Mouse (Mus musculus) small intestine, adult 2 months (tissue): ENCODE data around the gene Olfr410. TPM values are rescaled to one million over a fixed set of nuclear protein-coding genes. Genes with fewer than 3 reads are reported as not detected.

Source experiments
- H3K27ac ChIP-seq: fragments of 200-500 bp; 2 replicates; pipeline ENCODE4 v1.5.1; 2012; ENCODE audit warnings: low read depth, low read length, control low read depth, inconsistent platforms; ENCODE audit not compliant: insufficient read depth
- H3K27me3 ChIP-seq: fragments of 200-500 bp; 2 replicates; pipeline ENCODE4 v1.6.1; 2012; ENCODE audit warnings: mild to moderate bottlenecking, moderate library complexity, low read length, inconsistent platforms; ENCODE audit not compliant: control insufficient read depth, insufficient read depth
- H3K36me3 ChIP-seq: fragments of 200-500 bp; 2 replicates; pipeline ENCODE4 v1.6.1; 2012; ENCODE audit warnings: mild to moderate bottlenecking, low read length, control low read depth, inconsistent platforms; ENCODE audit not compliant: control insufficient read depth, insufficient read depth
- H3K4me1 ChIP-seq: fragments of 200-500 bp; 2 replicates; pipeline ENCODE4 v1.6.1; 2012; ENCODE audit warnings: low read length, inconsistent platforms, mixed read lengths; ENCODE audit not compliant: control insufficient read depth, insufficient read depth, insufficient read length
- H3K4me3 ChIP-seq: fragments of 200-500 bp; 2 replicates; pipeline ENCODE4 v1.5.1; 2012; ENCODE audit warnings: low read depth, mild to moderate bottlenecking, control low read depth, inconsistent platforms, low read length, moderate library complexity
- CTCF ChIP-seq: fragments of 200-500 bp; IDR thresholded peaks from 2 replicates; pipeline ENCODE4 v1.5.1; 2012; ENCODE audit warnings: low read depth, mild to moderate bottlenecking, control low read depth, inconsistent platforms, low read length, moderate library complexity, mixed read lengths; ENCODE audit not compliant: insufficient replicate concordance, insufficient read length; ENCODE audit errors: extremely low read depth
- POLR2A ChIP-seq: fragments of 200-500 bp; IDR thresholded peaks from 2 replicates; pipeline ENCODE4 v1.6.1; 2012; ENCODE audit warnings: low read depth, mild to moderate bottlenecking, control low read depth, inconsistent platforms, low read length, moderate library complexity
- WGBS: fragments of 180-500 bp; shearing (Covaris S2); methylation state at CpG from one replicate; pipeline ENCODE4 v1.1.7; 2018; 5-methylcytosine and 5-hydroxymethylcytosine counted together
- polyA plus RNA-seq: library from polyadenylated mRNA; depleted of rRNA; stranded (reverse); fragments of >200 nt; gene quantifications from 2 replicates; pipeline ENCODE4 v1.2.3, GENCODE M21; 2012; rRNA removed

The Olfr410 gene
- polyA plus RNA-seq, result not detected in 2 replicates

DNA sequence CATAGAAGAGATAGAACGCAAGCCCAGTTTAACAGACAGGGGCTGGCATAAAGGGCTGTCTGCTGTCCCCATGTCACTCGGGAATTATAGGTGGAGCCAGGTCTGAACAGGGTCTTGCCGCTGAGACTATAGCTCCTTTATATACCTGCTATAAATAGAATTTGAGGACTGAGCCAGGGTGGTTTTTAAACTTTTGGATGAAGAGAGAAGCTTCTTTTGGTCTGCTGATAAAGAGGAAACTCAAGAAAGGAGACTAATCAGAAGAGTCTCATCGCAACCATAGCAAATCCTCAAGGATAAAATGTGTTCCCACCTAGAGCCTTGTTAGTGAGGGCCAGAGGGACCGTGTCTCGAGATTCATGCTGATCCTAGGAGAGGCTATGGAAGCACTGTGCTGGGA is at the start of gene Olfr410:
Gene Olfr410 (minus strand): TSS at position 101 of the 400 bp plus-strand sequence.
- no peaks in the 10 kb centered on the region for H3K36me3 ChIP-seq
- no peaks in the 10 kb centered on the region for H3K27me3 ChIP-seq
- no peak within 1 kb of the TSS for H3K4me3 ChIP-seq
- H3K4me1 ChIP-seq, result no peaks in the 10 kb centered on the region
- TF ChIP-seq POLR2A (no peak), CTCF (no peak)
- 86% methylated on average over 6 of the region's 6 CpGs for WGBS
- no peak within 1 kb of the TSS for H3K27ac ChIP-seq

DNA sequence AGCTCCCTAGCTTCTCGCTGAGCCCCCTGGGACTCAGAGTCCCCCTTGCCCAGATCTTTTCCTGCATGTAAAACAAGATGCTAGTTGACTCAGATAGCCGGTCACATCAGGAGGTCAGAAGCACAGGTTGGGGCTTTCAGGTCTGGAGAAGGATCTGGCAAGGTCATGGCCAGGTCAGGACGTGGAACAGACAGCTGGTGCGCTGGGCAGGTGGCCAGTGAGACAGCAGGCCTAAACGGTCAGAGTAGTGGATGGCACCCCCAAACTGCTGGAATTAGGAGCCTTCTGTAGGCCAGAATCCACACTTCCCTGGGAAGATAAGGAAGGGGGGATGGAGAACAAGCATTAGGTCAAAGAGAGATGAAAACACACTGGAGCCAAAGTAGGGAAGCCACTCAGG is 49.4 kb upstream of the Olfr410 start:
- Histone ChIP-seq H3K36me3 (peaks cover 56% of the 10 kb centered on the region), H3K27ac (no peak overlapping the region), H3K27me3 (no peaks in the 10 kb centered on the region), H3K4me3 (no peak overlapping the region), H3K4me1 (no peaks in the 10 kb centered on the region)
- WGBS, result 71% methylated on average over 5 of the region's 5 CpGs
- TF ChIP-seq POLR2A, result no peak
- TF ChIP-seq CTCF, result no peak

DNA sequence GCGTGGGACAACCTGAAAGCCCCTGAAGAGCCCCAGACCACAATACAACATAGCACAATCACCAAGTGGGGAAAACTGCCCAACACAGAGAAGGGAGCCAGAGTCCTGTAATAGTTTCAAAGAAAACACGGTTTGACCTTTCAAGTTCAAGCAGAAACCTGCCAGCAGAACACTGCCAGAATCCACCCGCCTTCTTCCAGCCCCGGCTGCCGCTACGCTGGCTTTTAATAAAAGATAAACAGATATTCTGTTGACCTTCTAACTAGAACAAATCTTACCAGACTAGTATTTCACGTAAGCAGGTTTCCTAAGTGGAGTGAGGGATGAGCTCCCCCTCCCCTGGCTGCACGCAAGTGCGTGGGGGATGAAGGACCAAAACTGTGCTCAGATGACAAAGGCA is 47.8 kb upstream of the Olfr410 start:
- 80% methylated on average over 9 of the region's 9 CpGs for WGBS
- no peak overlapping the region for H3K27ac ChIP-seq
- H3K4me1 ChIP-seq, result no peaks in the 10 kb centered on the region

DNA sequence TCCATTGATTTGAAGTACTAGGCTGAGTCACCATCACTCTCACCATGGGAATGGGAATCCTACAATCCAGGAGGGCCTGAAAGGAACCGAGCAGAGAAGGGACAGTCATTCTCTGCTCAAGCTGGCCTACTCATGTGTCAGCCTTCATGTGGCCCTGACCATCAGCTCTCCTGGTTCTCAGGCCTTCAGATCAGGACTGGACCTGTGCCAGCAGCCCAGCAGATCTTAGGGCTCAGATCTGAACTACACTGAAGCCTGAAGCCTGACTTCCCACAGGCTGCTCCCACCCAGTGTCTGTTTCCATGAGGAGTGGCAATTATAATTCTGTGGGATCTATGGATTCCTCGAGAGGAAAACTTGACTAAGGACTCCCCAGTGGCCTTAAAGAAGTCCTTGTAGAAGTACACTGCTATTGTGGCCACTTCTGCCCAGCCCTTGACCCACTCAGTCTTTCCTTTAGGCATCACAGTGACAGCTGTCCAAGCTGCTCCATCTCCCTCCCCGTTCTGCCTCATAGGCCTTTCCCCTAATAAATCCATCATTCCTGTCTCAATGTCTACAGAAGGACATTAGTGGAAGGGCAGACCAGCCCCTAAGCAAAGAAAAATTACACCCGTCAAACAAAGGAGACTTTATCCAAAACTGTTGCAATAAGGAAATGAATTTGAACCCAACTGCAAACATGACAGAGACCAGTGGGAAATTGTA is 41.5 kb upstream of the Olfr410 start:
- 24% methylated on average over 4 of the region's 4 CpGs for WGBS
- H3K4me3 ChIP-seq, result no peak overlapping the region
- H3K27me3 ChIP-seq, result no peaks in the 10 kb centered on the region
- no peak overlapping the region for H3K27ac ChIP-seq
- H3K36me3 ChIP-seq, result peaks cover 4% of the 10 kb centered on the region; the same call in 1 of the 2 replicates
- TF ChIP-seq CTCF, result no peak
- no peak for TF ChIP-seq POLR2A
- H3K4me1 ChIP-seq, result no peaks in the 10 kb centered on the region; the same call in 1 of the 2 replicates

More for the DNA sequence above, 47.8 kb upstream of the Olfr410 start:
- Histone ChIP-seq H3K36me3 (peaks cover 43% of the 10 kb centered on the region), H3K4me3 (no peak overlapping the region), H3K27me3 (no peaks in the 10 kb centered on the region)
- TF ChIP-seq POLR2A (no peak), CTCF (no peak)

DNA sequence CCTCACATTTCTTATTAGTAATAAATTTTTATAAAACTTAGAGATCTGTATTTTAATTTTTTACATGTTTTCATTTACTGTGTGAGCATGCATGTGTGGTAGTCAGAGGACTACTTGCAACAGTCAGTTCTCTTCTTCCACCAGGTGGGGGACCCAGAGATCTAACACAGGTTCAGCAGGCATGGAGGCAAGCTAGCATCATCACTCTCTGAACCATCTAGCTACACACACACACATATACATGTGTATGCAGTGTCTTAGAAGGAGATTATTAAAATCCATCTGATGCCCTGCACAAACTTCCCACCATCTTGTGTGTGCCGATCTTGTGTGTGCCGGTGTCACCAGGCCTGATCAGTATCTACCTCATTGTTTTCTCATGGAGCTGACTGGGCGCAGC is 39.0 kb upstream of the Olfr410 start:
- TF ChIP-seq POLR2A (no peak), CTCF (peak; percentile 48; the same call in 1 of the 2 replicates)
- 59% methylated on average over 3 of the region's 3 CpGs for WGBS

DNA sequence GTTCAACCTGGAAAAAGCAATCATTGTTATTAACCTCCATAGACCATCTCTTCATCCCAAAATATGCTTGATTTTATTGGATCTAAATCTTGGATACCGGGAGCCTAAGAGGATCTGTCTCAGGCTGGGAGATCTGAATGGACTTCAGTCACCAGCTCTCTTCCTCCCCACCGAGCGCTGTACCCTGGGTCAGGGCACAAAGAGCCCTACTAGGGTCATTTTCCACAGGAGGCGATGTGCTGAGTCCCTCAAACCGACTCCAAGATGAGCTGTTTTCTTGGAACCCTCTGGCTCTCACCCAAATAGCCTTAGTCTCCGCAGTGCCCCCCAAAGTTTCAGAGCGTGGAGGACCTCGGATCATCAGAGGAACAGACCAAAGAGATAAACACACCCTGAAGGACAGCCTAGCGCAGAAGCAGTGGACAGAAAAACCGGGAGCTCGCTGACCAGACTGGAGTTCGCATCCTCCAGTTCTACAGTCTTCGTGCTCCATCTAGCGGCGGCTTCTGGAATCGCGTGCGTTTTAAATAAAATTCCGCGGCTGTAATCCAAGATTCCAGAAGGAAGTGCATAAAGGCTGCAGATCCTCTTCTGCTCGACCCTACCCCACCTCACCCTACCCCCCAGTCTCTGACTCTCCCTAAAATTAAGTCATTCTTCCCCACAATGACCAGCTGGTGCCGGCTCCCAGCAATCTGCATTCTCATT is 33.7 kb upstream of the Olfr410 start:
- TF ChIP-seq POLR2A, result peak; percentile 45; the same call in 1 of the 2 replicates
- peak; percentile 74; the same call in 1 of the 2 replicates for TF ChIP-seq CTCF
- no peaks in the 10 kb centered on the region for H3K4me1 ChIP-seq
- 14% methylated on average over 22 of the region's 22 CpGs for WGBS
- H3K4me3 ChIP-seq, result no peak overlapping the region
- H3K27me3 ChIP-seq, result peaks cover 4% of the 10 kb centered on the region; the same call in 1 of the 2 replicates
- H3K27ac ChIP-seq, result no peak overlapping the region
- no peaks in the 10 kb centered on the region for H3K36me3 ChIP-seq

More for the DNA sequence above, 39.0 kb upstream of the Olfr410 start:
- Histone ChIP-seq H3K4me3 (no peak overlapping the region), H3K4me1 (no peaks in the 10 kb centered on the region; the same call in 1 of the 2 replicates), H3K27me3 (no peaks in the 10 kb centered on the region), H3K36me3 (no peaks in the 10 kb centered on the region), H3K27ac (no peak overlapping the region)

DNA sequence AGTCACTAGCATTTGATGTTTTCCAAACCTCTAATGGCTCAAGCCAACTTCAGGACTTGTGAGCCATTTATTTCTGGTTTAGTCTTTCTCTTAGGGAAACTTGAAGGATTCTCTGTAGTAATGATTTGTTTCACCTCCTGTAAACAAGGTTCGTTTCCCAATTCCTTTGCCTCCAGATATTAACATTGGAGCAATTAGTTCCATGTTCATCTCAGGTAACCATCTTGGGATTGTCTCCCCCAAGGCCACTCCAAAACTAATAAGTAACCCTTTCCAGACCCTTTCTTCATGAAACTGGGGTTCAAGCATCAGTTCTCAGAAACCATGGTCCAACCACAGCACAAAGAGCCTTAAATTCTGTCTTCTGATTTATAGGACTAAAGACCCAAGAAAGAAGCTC is 23.9 kb upstream of the Olfr410 start, which contains the start of gene Olfr412:
Gene Olfr412 (plus strand): TSS at position 301 of the 400 bp plus-strand sequence.
- no peaks in the 10 kb centered on the region for H3K36me3 ChIP-seq
- no peak within 1 kb of the TSS for H3K27ac ChIP-seq
- no peaks in the 10 kb centered on the region for H3K4me1 ChIP-seq
- H3K27me3 ChIP-seq, result no peaks in the 10 kb centered on the region
- WGBS, result 68% methylated on average over 1 of the region's 1 CpGs
- no peak for TF ChIP-seq CTCF
- TF ChIP-seq POLR2A, result no peak
- no peak within 1 kb of the TSS for H3K4me3 ChIP-seq
